Mouse (Mus musculus) CH12.LX (cell line): ENCODE data around the gene Tspan3. TPM values are rescaled to one million over a fixed set of nuclear protein-coding genes. Genes with fewer than 3 reads are reported as not detected.

Experiments
- DNase-seq: peaks from one replicate; pipeline ENCODE4 v3.0.0-alpha.2; 2013; ENCODE audit errors: extremely low read depth
- H3K27ac ChIP-seq: 2 replicates; pipeline ENCODE4 v1.5.1; 2012; ENCODE audit warnings: low read depth, mild to moderate bottlenecking, control low read depth, moderate library complexity; ENCODE audit not compliant: insufficient read depth
- H3K27me3 ChIP-seq: replicated peaks from 2 replicates; pipeline ENCODE3; 2012; ENCODE audit warnings: inconsistent platforms
- H3K36me3 ChIP-seq, 2 experiments: replicated peaks in 1 of 2; 2 replicates each; pipeline versions ENCODE3 to v1.6.1; 2012; ENCODE audit warnings: inconsistent platforms in 1 of 2, low read length in 1 of 2, mild to moderate bottlenecking in 1 of 2, mixed read lengths in 1 of 2, moderate library complexity in 1 of 2; ENCODE audit not compliant: control insufficient read depth in 1 of 2, insufficient read depth in 1 of 2
- H3K4me1 ChIP-seq, 2 experiments: 2 replicates each; pipeline ENCODE4 v1.6.1; 2012; ENCODE audit warnings: inconsistent platforms in 1 of 2, moderate library complexity in 1 of 2; ENCODE audit not compliant: insufficient read depth in 2 of 2, control insufficient read depth in 1 of 2
- H3K4me2 ChIP-seq: 2 replicates; pipeline ENCODE4 v1.6.1; 2012; ENCODE audit warnings: low read depth, mild to moderate bottlenecking, control low read depth; ENCODE audit not compliant: poor library complexity, insufficient read depth, severe bottlenecking
- H3K4me3 ChIP-seq, 3 experiments: fragments of 150-350 bp in 1 of 3; sonication (generic) in 1 of 3; replicated peaks in 1 of 3; 2 replicates each; pipeline versions ENCODE3 to v1.5.1; 2011 to 2012; ENCODE audit warnings: low read depth in 2 of 3, low read length in 2 of 3, mild to moderate bottlenecking in 2 of 3, moderate library complexity in 2 of 3, control low read depth in 1 of 3, improper control_type of control experiment in 1 of 3, inconsistent platforms in 1 of 3, mixed read lengths in 1 of 3; ENCODE audit not compliant: poor library complexity in 1 of 3
- H3K79me2 ChIP-seq: replicated peaks from 2 replicates; pipeline ENCODE4 v1.6.1; 2012; ENCODE audit warnings: mild to moderate bottlenecking, moderate library complexity; ENCODE audit not compliant: control insufficient read depth, poor library complexity, insufficient read depth, severe bottlenecking; ENCODE audit errors: extremely low read depth
- H3K9ac ChIP-seq: 2 replicates; pipeline ENCODE4 v1.6.1; 2012; ENCODE audit warnings: low read depth, mild to moderate bottlenecking, control low read depth, moderate library complexity; ENCODE audit not compliant: insufficient read depth
- H3K9me3 ChIP-seq: replicated peaks from 2 replicates; pipeline ENCODE3; 2012; ENCODE audit warnings: low read length, inconsistent platforms, mixed read lengths
- BHLHE40 ChIP-seq: IDR thresholded peaks from 2 replicates; pipeline ENCODE4 v1.6.1; 2011; ENCODE audit warnings: mild to moderate bottlenecking, low read depth, low read length, improper control_type of control experiment
- CHD1 ChIP-seq: IDR thresholded peaks from 2 replicates; pipeline ENCODE4 v1.6.1; 2012; ENCODE audit warnings: low read depth, low read length, improper control_type of control experiment, inconsistent platforms
- CHD2 ChIP-seq: IDR thresholded peaks from 2 replicates; pipeline ENCODE4 v1.6.1; 2011; ENCODE audit warnings: low read length, improper control_type of control experiment
- E2F4 ChIP-seq: IDR thresholded peaks from 2 replicates; pipeline ENCODE4 v1.6.1; 2011; ENCODE audit warnings: low read depth, low read length, improper control_type of control experiment; ENCODE audit not compliant: insufficient replicate concordance
- HCFC1 ChIP-seq: IDR thresholded peaks from 2 replicates; pipeline ENCODE4 v1.6.1; 2012; ENCODE audit warnings: low read depth, mild to moderate bottlenecking, inconsistent platforms, low read length, improper control_type of control experiment
- JUN ChIP-seq: IDR thresholded peaks from 2 replicates; pipeline ENCODE4 v1.6.1; 2011; ENCODE audit warnings: low read depth, mild to moderate bottlenecking, low read length, improper control_type of control experiment, moderate library complexity; ENCODE audit not compliant: insufficient read depth
- JUND ChIP-seq: conservative IDR thresholded peaks from 2 replicates; pipeline ENCODE4 v1.6.1; 2011; ENCODE audit warnings: low read depth, low read length, improper control_type of control experiment
- KAT2A ChIP-seq: IDR thresholded peaks from 2 replicates; pipeline ENCODE4 v1.6.1; 2012; ENCODE audit warnings: low read length, improper control_type of control experiment, inconsistent platforms; ENCODE audit not compliant: insufficient replicate concordance
- NRF1 ChIP-seq: IDR thresholded peaks from 2 replicates; pipeline ENCODE4 v1.6.1; 2014; ENCODE audit warnings: low read depth, mild to moderate bottlenecking, inconsistent platforms, low read length, improper control_type of control experiment, moderate library complexity
- PAX5 ChIP-seq: IDR thresholded peaks from 2 replicates; pipeline ENCODE4 v1.6.1; 2012; ENCODE audit warnings: low read length, inconsistent platforms, mixed read lengths
- POLR2A ChIP-seq: IDR thresholded peaks from 2 replicates; pipeline ENCODE4 v1.6.1; 2011; ENCODE audit warnings: low read depth, mild to moderate bottlenecking, improper control_type of control experiment, low read length
- POLR2AphosphoS2 ChIP-seq: IDR thresholded peaks from 2 replicates; pipeline ENCODE4 v1.6.1; 2011; ENCODE audit warnings: low read depth, low read length, improper control_type of control experiment
- RAD21 ChIP-seq: IDR thresholded peaks from 2 replicates; pipeline ENCODE4 v1.6.1; 2011; ENCODE audit warnings: low read depth, mild to moderate bottlenecking, low read length, improper control_type of control experiment, moderate library complexity
- RCOR1 ChIP-seq: conservative IDR thresholded peaks from 2 replicates; pipeline ENCODE4 v1.6.1; 2012; ENCODE audit warnings: low read depth, mild to moderate bottlenecking, inconsistent platforms, low read length, improper control_type of control experiment
- SIN3A ChIP-seq: IDR thresholded peaks from 2 replicates; pipeline ENCODE4 v1.6.1; 2012; ENCODE audit warnings: low read length, improper control_type of control experiment, inconsistent platforms
- UBTF ChIP-seq: IDR thresholded peaks from 2 replicates; pipeline ENCODE4 v1.6.1; 2012; ENCODE audit warnings: low read depth, mild to moderate bottlenecking, inconsistent platforms, low read length, improper control_type of control experiment, moderate library complexity
- USF1 ChIP-seq: IDR thresholded peaks from 2 replicates; pipeline ENCODE4 v1.6.1; 2014; ENCODE audit warnings: low read depth, mild to moderate bottlenecking, inconsistent platforms, low read length, improper control_type of control experiment
- USF2 ChIP-seq: conservative IDR thresholded peaks from 2 replicates; pipeline ENCODE4 v1.6.1; 2011; ENCODE audit warnings: low read depth, low read length, improper control_type of control experiment
- ZKSCAN1 ChIP-seq: IDR thresholded peaks from 2 replicates; pipeline ENCODE4 v1.6.1; 2012; ENCODE audit warnings: low read depth, inconsistent platforms, low read length, improper control_type of control experiment, borderline replicate concordance
- ZNF384 ChIP-seq: IDR thresholded peaks from 2 replicates; pipeline ENCODE4 v1.6.1; 2012; ENCODE audit warnings: low read depth, low read length, improper control_type of control experiment, inconsistent platforms
- dilution Hi-C: fragments of 300-500 bp; cut with MboI; formaldehyde crosslinking; loops from 2 replicates; pipeline ENCODE4 v1.14.3; 2020; ENCODE audit warnings: low sequenced_read_pairs; ENCODE audit not compliant: extremely low pct_unique_long_range_greater_than_20kb, extremely low pct_ligation_motif_present
- in situ Hi-C: fragments of 300-500 bp; cut with MboI; formaldehyde crosslinking; loops from 3 replicates; pipeline ENCODE4 v1.14.3; 2019; ENCODE audit warnings: low sequenced_read_pairs, low pct_ligation_motif_present, low pct_unique_long_range_greater_than_20kb, mixed read lengths
- polyA plus RNA-seq: library from polyadenylated mRNA; unstranded; fragments of >175 nt; gene quantifications from 2 replicates; pipeline ENCODE4 v1.2.1, GENCODE M21; 2012; ENCODE audit warnings: low read depth; ENCODE audit not compliant: insufficient read length
- total RNA-seq, 2 experiments: library from RNA; depleted of rRNA; stranded (reverse); fragments of 300-350 nt in 1 of 2; fragments of >200 nt in 1 of 2; gene quantifications; 2 replicates each; pipeline ENCODE4 v1.2.3; 2012 to 2014

Gene Tspan3
- total and polyA plus RNA-seq, 3 experiments, result 34.5 to 85.9 (median 60.4) TPM

DNA sequence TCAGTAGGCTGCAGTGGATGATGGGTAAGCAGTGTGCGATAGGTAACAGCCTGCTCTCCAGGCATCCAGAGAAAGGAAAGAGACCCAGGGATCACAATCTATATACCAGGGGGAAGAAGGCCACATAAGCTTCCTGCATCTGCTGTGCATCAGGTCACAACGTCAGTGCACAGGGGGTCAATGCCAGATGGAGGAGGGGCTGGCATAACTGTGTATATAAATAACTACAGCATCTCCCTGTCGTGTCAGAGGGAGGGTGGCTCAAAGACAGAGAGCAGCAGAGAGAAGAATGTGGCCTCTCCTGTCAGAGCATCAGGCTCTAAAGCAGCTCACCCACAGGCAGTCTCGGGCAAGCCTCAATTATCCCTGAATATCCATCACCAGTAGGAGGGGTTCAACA, 34.7 kb downstream of the Tspan3 start:
- TF ChIP-seq SIN3A (no peak), RAD21 (no peak), USF2 (no peak), CHD1 (no peak), JUND (no peak), ZKSCAN1 (no peak), E2F4 (no peak), ZNF384 (no peak), CHD2 (no peak), JUN (no peak), NRF1 (no peak), HCFC1 (no peak), UBTF (no peak), RCOR1 (no peak), KAT2A (no peak), POLR2A (no peak), USF1 (no peak), PAX5 (no peak), BHLHE40 (no peak), POLR2AphosphoS2 (no peak)
- TF ChIP-seq, all 38 proteins: peak for 0
- no peak for DNase-seq
- dilution Hi-C loops (no loop called here), in situ Hi-C loops (no loop called here)
- no peak overlapping the region for H3K4me3 ChIP-seq
- peaks cover 0 to 81% of the 10 kb centered on the region in 2 experiments for H3K36me3 ChIP-seq
- H3K9me3 ChIP-seq, result no peaks in the 10 kb centered on the region
- H3K9ac ChIP-seq, result no peak overlapping the region
- no peak overlapping the region for H3K27ac ChIP-seq
- H3K27me3 ChIP-seq, result no peaks in the 10 kb centered on the region
- H3K4me1 ChIP-seq, result peaks cover 55 to 93% of the 10 kb centered on the region in 2 experiments
- H3K4me2 ChIP-seq, result no peak overlapping the region
- H3K79me2 ChIP-seq, result no peaks in the 10 kb centered on the region

DNA sequence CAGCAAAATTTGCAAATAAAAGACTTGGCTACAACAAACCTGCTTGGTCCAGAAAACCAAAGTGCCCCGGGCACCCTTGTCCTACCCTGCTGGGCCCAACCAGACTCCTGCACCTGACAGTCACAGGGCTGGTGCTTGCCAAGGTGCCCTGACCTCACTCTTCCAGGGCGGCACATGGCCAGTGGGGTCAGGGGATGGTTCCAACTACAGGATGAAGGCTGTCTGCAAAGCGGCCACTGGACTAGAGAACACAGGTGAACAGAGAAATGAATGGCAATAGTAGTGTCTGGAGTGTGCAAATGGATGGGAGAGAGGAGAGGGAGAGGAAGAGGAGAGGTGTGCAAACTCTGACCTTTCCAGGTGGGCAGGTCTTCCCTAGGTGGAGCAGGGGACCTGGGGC, 35.3 kb downstream of the Tspan3 start:
- TF ChIP-seq NRF1, result no peak
- no peak for TF ChIP-seq JUN
- no peak overlapping the region for H3K27ac ChIP-seq
- no peak overlapping the region for H3K9ac ChIP-seq
- H3K4me3 ChIP-seq, result no peak overlapping the region
- H3K4me2 ChIP-seq, result no peak overlapping the region
- no peak for DNase-seq
- H3K36me3 ChIP-seq, result peaks cover 0 to 85% of the 10 kb centered on the region in 2 experiments
- peaks cover 50 to 89% of the 10 kb centered on the region in 2 experiments for H3K4me1 ChIP-seq
- in situ Hi-C loops (no loop called here), dilution Hi-C loops (no loop called here)
- H3K79me2 ChIP-seq, result no peaks in the 10 kb centered on the region
- no peaks in the 10 kb centered on the region for H3K9me3 ChIP-seq
- no peaks in the 10 kb centered on the region for H3K27me3 ChIP-seq
